Mouse (Mus musculus): Measurements from ENCODE around the gene Gm14190.
"Not testable (repeated sequence)": the region's sequence is repeated elsewhere in the genome, so short reads cannot be mapped to it uniquely, and the experiment has no call there.

Gene Gm14190

GRCm38 (mm10) chr11:99690463-99690862 lies at the start of gene Gm14190:
Gm14190 (minus strand) TSS chr11:99690740.
- in situ Hi-C loops (cut with MboI, MseI) = no loop called here

DNA sequence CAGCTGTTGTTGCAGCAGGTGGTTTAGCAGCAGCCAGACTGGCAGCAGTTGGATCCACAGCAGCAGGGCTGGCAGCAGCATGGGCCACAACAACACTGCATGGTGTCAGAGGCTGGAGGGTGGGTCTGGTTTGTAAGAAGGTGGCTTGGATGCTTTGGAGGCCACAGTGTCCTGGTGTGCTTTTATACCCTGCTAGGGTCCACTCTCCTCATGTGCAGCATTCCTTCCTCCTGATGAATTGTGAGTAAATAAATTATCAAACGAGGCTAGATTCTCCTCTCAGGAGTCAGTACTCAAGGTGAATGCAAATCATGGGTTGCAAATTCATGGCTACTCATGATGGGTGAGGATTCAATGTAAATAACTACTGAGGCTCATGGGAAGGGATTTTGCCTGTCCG lies 43.6 kb upstream of the Gm14190 start, which contains the start of gene Gm14180:
Gene Gm14180, minus strand, starts transcription at position 101 of the 400 bp plus-strand sequence.
- in situ Hi-C loops (cut with MboI, MseI) = no loop called here

DNA sequence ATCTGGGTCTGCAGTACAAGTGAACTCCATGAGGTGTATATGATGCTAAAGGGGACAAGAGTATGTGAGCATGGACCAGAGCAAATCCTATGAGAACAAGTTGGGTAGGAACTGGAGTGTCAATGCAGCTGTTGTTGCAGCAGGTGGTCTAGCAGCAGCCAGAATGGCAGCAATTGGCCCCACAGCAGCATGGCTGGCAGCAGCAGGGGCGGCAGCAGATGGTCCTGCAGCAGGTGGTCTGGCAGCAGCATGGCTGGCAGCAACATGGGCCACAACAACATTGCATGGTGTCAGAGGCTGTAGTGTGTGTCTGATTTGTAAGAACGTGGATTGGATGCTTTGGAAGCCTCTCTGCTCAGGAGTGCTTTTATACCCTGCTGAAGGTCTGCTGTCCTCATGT lies 33.5 kb upstream of the Gm14190 start:
- in situ Hi-C loops (cut with MboI, MseI) = no loop called here

- in situ Hi-C loops (cut with MboI, MseI) = no loop called here
Observed at GRCm38 (mm10) chr11:99718759-99719158, 28.2 kb upstream of the Gm14190 start.

GRCm38 (mm10) chr11:99685235-99685634 lies 5.3 kb downstream of the Gm14190 start:
- in situ Hi-C loops (cut with MboI, MseI) = not testable (repeated sequence)

GRCm38 (mm10) chr11:99683481-99683880 lies 7.1 kb downstream of the Gm14190 start:
- in situ Hi-C loops (cut with MboI, MseI) = no loop called here

GRCm38 (mm10) chr11:99665860-99666259 lies 24.7 kb downstream of the Gm14190 start, which contains the start of gene Krtap4-6:
Krtap4-6 (minus strand) TSS chr11:99665960.
- in situ Hi-C loops (cut with MboI, MseI) = no loop called here

GRCm38 (mm10) chr11:99662802-99663201 lies 27.7 kb downstream of the Gm14190 start:
- in situ Hi-C loops (cut with MboI, MseI) = no loop called here

DNA sequence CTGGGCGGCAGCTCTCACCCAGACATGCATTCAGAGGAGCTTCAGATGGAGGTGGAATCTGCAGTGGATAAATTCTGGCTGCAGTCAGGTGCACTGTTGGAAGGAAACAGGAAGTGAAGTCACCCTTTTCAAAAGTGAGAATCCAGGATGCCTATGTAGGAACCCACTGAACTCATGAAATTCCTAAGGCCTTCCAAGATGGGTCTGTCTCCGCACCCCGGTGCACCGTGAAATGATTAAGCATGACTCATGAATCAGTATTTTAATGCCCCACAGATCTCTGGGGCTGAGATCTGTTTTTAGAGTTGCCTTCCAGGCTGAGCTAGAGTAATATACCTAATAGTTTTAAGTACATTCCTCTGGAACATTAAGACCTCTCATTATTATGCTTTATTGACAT lies 31.3 kb downstream of the Gm14190 start:
- in situ Hi-C loops (cut with MboI, MseI) = no loop called here

DNA sequence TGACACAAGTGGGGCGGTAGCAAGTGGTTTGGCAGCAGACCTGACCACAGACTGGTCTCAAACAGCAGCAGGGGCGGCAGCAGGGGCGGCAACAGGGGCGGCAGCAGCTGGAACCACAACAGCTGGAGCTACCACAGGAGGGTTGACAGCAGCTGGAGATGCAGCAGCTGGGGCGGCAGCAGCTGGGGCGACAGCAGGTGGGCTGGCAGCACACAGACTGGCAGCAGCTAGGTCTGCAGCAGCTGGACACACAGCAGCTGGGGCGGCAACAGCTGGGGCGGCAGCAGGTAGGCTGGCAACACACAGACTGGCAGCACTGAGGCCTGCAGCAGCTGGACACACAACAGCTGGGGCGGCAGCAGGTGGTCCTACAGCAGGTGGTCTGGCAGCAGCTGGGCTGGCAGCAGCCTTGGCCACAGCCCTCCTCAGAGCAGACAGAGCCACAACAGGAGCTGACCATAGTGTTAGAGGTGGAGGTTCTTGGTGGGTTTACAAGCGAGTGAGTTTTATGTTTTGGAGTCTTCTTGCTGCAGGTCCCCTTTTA lies 32.0 kb downstream of the Gm14190 start, which contains the start of gene Gm11563:
Gene Gm11563, minus strand, starts transcription at position 494 of the 544 bp plus-strand sequence.
- in situ Hi-C loops (cut with MboI, MseI) = not testable (repeated sequence)

DNA sequence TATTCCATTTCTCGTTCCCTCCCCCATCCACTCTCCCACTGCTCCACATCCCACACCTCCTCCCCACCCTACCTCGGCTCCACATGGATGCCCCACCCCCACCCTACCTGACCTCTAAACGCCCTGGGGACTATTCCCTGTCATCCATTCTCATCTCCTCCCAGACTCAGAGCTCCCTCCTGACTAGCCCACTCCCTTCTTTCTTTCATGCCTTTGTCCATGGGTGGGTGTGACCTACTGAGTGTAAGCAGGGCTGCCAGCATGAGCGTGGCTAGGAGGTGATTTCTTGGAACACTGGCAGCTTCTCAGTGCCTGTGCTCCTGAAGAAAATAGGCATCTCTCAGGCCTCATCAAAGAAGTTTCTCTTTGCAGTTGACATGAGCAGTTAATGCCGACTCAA lies 33.5 kb downstream of the Gm14190 start:
- in situ Hi-C loops (cut with MboI, MseI) = no loop called here

- in situ Hi-C loops (cut with MboI, MseI) = no loop called here
Observed at GRCm38 (mm10) chr11:99650136-99650535, 40.4 kb downstream of the Gm14190 start, which contains the start of gene Gm11555. Gm11555 (minus strand) TSS chr11:99650236.

DNA sequence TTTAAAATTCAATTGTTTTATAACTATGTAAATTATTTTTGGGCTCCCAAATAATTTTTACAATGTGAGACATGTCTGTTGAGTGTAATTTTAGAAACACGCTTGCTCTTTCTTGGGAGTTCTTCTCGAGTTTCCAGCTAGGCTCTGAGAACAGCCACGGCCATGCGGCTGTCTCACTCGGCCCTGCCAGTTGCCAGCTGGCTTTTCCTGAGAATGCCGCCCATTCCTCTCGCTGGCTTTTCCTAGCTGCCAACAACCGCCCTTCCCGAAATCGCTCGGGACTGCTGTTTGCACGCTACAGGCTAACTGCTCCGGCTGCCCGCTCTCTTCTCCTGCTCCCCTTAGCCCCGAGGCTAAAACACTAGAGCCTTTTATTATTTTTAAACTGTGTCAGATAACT lies 44.1 kb downstream of the Gm14190 start:
- in situ Hi-C loops (cut with MboI, MseI) = no loop called here

DNA sequence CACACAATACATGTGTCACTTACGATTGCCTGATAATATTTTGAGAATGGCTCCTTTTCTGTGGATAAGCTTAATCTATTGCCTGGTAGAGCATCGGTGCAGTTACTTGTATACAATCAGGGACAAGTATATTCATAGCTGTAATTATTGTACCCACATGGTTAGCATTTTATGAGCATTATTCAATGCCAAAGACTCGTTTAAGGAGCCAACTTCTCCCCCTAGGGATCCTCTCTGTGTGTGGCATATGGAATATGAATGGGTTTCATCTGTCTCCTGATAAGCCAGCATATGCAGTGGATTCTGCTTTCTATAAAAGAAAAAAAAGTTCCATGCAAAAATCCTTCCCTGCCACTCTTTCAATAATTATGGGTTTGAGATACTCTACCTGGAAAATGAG lies 46.2 kb downstream of the Gm14190 start:
- in situ Hi-C loops (cut with MboI, MseI) = no loop called here

- in situ Hi-C loops (cut with MboI, MseI) = not testable (repeated sequence)
Observed at GRCm38 (mm10) chr11:99643635-99644139, 46.9 kb downstream of the Gm14190 start, which contains the start of gene Krtap4-7. Krtap4-7 (minus strand) TSS chr11:99644089.

DNA sequence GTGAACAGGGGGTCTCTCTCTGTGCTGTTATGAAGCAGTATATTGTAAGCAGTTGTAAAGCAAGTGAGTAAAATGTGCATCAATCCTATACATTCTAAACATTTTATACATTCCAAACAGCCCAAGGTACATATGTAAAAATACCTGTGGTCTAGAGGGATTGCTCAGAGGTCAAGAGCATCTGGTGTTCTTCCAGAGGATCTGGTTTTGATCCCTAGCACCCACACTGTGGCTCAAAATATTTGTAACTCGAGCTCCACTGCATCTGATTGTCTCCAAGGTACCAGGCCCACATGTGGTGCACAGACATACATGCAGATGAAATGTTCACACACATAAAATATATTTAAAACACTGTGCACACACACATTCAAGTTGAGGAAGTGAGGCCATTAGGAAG lies 49.6 kb downstream of the Gm14190 start:
- in situ Hi-C loops (cut with MboI, MseI) = no loop called here

Measured in T-helper 1 cell (primary cell).